Mouse (Mus musculus) kidney, postnatal 4 days (tissue): Measurements from ENCODE around the gene Oaz1.
"Not testable (repeated sequence)": the region's sequence is repeated elsewhere in the genome, so short reads cannot be mapped to it uniquely, and the experiment has no call there.

ENCODE experiments used
- DNase-seq, 2 experiments: peaks; one replicate each; pipeline ENCODE4 v3.0.0; 2021; ENCODE audit warnings: mixed read lengths in 2 of 2

Oaz1 gene

GRCm38 (mm10) chr10:80823847-80824643 lies 2.4 kb upstream of the Oaz1 start:
- no peak for DNase-seq

- DNase-seq = no peak
Observed at GRCm38 (mm10) chr10:80824827-80825226, 1.6 kb upstream of the Oaz1 start.

DNA sequence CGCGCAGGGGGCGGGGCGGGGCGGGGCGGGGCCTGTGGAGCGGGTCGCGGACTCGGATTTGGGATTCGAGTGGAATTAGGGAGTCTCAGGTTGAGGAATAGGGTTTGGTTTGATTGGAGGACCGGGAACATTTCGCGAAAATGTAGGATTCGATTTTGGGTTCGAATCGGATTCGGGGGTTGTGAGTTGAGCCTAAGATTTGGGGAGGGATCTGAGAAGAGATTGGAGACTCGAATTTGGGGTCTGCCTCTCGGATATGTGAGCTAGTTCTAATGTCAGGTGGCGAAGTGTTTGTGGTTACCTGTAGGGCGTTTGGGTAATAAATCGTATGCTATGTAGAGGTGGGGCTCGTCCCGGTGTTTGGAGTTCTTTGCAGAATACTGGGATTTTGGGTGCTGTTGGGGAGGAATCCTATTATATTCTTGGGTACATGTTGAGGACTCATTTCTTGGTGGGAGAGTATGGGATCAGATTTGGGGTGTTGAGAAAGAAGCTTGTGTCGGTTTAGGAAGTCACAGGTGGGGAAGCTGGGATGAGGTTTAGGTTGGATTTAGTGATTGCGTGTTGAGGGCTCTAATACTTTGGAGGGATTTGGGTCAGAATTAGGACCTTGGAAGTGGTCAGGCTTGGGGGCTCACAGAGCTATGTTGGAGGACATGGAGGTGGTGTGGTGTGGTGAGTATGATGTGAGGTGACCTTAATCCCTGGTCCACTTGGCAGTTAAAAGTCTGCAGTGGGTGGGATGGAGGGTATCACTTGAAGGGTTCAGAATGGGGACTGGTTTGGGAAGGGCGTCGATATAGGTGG lies 810 bp downstream of the Oaz1 start:
- no peak for DNase-seq

DNA sequence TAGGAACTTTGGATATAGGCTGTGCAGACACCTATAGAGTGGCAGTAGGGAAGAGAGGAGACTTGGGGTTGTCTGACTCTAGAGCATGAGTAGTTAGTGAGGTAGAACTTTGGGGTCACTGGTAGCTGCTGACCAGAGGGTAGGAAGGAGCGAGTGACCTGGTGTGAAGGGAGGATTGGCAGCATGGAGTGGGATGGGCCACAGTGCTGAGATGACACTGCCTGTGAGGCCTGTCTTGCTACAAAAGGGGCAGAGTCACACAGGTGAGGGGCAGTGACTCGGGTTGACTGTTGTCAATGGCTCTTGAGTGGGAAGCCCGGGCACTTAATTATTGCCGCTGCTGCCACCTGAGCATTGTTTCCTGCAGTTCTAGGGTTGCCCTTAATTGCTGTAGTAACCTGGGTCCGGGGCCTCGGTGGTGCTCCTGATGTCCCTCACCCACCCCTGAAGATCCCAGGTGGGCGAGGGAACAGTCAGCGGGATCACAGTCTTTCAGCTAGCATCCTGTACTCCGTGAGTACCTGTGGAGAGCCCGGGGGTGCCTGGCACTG lies 1.5 kb downstream of the Oaz1 start:
- DNase-seq = no peak

- DNase-seq = not testable (repeated sequence)
Observed at GRCm38 (mm10) chr10:80828587-80828986, 2.1 kb downstream of the Oaz1 start.

DNA sequence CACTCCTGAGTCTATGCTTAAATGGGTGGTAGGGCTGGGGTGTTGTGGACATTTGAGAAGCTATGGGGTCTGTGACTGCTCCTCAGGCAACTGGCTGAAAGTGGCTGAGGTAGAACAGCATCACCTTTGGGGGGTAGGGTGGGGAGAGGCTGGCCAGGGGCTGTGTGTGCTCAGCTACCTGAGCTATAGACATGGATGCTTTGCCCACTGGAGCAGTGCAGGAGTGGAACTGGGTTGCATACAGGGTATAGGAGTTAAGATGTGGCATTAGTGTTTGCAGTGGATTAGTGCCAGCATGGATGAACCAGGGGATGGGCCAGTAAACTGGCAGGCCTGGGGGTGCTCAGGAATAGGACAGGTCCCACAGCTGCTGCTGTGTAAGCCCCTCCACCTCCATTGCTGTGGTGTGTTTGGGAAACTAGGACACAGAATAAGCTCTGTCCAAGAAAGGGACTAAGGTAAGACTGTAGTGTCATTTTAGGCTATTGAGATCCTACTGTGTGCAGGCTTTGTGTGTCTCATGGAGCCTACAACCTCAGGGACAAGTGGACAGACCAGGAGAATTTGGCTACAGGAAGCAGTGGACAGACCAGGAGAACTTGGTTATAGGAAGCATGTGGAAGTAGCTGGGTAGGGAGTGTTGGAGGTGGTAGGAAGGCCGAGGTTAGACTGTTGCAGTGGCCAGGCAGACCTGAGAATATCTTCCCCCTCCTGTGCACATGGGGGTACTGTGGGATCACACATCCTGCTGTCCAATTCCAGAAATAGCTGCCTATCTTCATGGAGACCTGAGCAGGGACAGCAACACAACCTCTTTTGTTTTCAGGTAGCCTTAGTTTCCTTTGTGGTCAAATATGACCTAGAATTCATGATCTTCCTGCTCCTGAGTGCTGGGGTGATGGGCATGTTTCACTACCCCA lies 3.2 kb downstream of the Oaz1 start:
- no peak for DNase-seq

DNA sequence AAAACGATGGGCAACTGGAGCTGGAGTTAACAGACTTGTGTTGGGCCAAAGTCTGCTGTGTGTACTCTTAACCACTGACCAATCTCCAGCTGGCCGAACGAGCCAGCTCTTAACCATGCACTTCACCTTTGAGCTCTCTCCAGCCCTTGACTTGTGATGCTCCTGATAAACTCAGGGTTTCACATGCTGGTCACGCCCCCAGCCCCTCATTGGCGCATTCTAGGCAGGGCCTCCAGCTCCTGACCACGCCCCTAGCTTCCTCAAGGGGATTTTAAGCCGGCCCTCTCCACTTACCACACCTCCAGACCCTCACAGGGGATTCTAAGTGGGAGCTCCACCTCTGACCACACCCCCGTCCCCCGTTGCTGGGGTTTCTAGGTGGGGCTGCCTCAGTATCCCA lies 4.7 kb downstream of the Oaz1 start:
- peak; percentile 83 to 90 for DNase-seq

- no peak for DNase-seq
Observed at GRCm38 (mm10) chr10:80832818-80833217, 6.4 kb downstream of the Oaz1 start.

- DNase-seq = no peak
Observed at GRCm38 (mm10) chr10:80835617-80836016, 9.2 kb downstream of the Oaz1 start.

DNA sequence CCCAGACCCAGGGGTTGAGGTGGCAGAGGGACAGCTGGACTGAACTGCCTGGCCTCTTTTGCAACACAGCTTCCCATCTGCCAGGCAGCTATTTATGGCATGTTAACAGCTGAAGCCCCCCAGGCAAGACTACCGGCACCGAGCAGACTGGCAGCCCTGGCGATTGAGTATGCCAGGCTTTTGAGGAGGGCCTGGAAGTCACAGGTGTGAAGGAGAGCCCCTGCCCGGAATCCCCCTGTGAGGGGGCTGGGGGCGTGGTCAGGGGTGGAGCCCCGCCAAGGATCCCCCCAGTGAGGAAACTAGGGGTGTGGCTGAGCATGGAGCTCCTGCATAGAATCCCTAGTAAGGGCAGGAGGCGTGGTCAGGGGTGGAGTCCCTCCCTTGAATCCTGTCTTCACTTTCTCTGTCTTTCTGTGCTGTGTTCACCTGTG lies 10.5 kb downstream of the Oaz1 start:
- DNase-seq = no peak

GRCm38 (mm10) chr10:80837827-80838226 lies 11.4 kb downstream of the Oaz1 start:
- DNase-seq = no peak

DNA sequence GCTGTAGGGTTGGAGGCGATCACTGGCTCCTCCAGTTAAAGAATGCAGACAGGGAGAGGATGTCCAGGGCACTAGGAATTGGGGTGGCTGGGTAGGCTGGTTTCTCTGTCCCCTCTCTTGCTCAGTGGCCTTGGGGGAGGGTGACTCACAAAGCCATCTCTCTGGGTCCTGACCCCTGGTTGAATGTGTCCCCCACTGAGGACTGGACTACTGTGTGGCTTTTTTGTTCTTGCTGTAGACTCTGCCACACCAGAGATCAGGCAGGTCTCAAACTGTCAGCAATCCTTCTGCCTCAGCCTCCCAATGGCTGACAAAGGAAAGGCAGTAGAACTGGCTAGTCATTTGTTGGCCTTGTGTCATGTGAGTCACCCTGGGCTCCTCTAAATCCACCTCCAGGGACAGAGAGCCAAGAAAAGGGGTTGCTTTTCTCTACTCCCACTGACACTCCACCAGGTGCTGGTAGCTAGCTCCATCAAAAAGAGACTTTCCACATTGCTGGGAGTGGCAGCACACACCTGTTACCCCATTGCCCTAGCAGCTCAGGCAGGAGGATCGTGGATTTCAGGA lies 12.0 kb downstream of the Oaz1 start:
- DNase-seq = no peak

GRCm38 (mm10) chr10:80839848-80840247 lies 13.4 kb downstream of the Oaz1 start:
- no peak for DNase-seq

- DNase-seq = no peak
Observed at GRCm38 (mm10) chr10:80841685-80842084, 15.2 kb downstream of the Oaz1 start.

DNA sequence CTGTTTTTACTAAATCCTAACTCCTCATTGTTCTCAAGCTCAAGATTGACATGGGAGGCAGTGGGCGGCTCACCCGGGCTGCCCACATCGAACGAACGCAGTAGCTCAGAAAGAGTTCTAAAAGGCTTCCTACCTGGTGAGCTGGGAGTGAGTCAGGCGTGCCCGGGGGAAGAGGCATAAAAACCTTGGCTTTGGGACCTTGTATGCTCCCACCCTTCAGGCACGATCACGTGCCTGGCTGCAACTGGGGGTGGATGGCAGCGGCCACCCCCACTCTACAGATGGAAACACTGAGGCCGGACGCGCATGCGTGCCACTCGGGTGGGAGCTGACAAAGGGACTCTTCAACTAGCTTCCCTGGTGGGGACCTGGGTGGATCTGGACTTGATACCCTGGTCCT lies 15.9 kb downstream of the Oaz1 start:
- no peak for DNase-seq

DNA sequence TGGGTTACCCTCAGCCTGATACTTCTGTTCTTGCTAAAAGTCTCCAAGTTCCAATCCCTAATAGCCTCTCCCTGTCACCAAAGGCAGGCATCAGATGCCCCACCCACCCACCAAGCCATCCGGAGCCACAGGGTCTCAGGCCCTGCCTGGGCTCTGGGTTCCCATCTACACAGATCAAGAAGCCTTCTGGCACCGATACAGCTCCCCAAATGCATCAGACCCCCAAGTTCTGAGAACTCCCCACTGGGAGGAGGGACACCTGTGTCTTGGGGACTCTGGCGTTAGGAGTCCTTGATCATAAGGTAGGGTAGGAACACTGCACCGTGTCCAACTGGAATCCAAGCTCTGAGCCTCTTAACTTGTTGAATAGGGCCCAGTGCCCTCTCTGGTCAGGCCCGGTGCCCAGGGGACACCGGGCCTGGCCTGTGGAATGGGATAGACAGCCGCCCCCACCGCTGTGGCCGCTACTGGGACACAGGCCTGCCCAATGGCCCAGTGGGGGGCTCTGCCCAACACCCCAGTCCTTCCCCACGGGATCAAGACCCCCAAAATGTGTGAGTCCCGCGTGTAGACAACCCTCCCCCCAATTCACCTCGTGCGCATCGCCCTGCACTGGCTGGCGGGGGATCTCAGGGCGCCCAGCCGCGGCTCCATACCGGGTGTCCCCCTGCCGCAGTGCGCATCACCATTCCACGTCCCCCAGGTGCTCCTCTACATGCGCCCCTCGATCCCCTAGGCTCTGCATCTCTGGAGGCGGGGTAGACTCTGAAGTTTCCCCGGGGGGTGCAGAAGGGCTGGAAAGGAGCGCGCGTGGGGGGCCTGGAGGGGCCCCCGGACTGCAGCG lies 16.9 kb downstream of the Oaz1 start:
- no peak for DNase-seq

DNA sequence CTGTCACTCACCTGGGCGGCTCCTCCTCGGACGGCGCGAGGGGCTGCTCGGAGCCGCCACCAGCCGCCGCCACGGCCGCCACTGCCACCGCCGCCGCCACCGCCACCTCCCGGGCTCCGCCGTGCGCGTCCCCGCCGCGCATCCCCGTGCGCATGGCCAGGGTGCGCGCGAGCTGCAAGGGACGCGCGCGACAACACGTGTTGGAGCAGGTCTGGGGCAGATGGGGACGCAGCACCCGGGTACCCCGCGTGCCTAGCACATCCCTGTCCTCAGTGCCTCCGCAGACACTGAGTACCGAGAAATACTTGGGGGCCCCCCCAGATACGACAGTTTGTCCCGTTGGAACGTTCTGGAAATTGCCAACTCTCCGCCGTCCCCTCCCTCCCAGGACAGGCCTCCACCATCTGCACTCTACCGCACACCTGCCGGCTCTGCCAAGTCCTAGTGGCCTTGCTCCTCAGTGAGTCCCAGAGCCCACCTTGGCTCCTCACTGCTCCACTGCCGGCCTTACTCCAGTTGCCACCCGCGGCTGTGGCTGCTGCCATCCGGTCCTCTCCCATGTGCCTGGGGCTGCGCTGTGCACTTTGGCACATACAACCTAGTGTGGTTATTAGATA lies 17.6 kb downstream of the Oaz1 start, which contains the start of gene Lingo3:
Gene Lingo3, minus strand, starts transcription at position 109 of the 617 bp plus-strand sequence.
- peak; percentile 46 to 61 for DNase-seq

DNA sequence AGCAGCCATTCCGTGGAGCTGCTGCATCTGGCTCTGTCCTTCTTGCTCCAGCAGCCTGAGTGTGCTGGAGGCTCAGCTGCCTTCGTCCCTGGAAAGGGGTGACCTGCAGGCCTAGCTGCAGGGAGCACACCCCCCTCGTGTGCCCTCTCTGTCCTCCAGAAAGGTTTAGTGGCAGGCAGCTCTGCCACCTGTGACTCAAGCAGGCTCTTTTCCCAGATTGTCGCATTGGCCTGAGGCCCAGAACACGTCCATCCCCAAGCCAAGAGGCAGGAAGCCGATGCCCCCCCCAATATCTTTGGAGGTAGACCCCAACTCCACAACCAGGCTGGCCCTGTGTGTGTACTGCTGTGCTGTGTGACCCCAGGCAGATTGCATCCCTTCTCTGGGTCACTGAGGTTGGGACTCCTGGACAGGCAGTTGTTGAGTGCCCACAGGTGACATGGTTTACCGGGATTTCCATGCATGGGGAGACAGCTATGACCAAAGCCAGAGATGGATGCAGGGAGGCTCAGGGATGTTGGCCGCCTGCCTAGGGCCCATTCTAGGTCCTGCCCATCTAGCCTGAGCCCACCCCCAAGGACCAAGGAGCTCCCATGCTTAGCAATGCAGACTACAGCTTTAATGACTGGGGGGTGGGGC lies 18.7 kb downstream of the Oaz1 start:
- DNase-seq = no peak

- no peak for DNase-seq
Observed at GRCm38 (mm10) chr10:80845732-80846131, 19.3 kb downstream of the Oaz1 start.

DNA sequence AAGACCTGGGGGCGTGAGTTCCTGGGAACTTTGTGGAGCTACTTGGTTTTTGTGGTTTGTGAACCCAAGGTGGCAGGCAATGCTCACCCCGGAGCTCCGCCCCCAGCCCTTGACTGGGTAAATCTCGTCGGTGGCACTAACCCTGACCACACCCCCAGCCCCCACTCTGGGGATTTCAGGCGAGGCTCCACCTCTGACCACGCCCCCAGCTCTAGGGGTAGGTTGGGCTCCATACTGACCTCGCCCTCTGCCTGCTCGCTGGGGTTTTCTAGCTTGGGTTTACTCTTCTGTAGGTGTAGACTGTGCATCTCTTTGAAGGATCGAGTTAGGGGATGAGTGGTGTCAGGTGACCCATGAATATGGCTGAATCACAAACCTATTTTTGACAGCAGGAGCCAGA lies 22.1 kb downstream of the Oaz1 start:
- peak; percentile 74 to 81 for DNase-seq
